Mouse (Mus musculus) heart, adult 2 months (tissue): ENCODE measurements around the gene Rora. TPM values are rescaled to one million over a fixed set of nuclear protein-coding genes. Genes with fewer than 3 reads are reported as not detected.
A peak's percentile ranks its signal among the peaks of the same experiment; 100 is the strongest.

ENCODE experiments used
- DNase-seq, 2 experiments: peaks; one replicate each; pipeline ENCODE4 v3.0.0; 2021
- H3K27ac ChIP-seq: fragments of 200-600 bp; 2 replicates; pipeline ENCODE4 v1.8.1; 2022
- H3K27me3 ChIP-seq: fragments of 200-500 bp; 2 replicates; pipeline ENCODE4 v1.6.1; 2012; ENCODE audit warnings: mild to moderate bottlenecking, low read length, inconsistent platforms, mixed read lengths; ENCODE audit not compliant: control insufficient read depth, insufficient read depth
- H3K36me3 ChIP-seq: fragments of 200-500 bp; 2 replicates; pipeline ENCODE4 v1.6.1; 2012; ENCODE audit warnings: low read length, inconsistent platforms; ENCODE audit not compliant: control insufficient read depth, insufficient read depth
- H3K4me1 ChIP-seq: fragments of 200-500 bp; 2 replicates; pipeline ENCODE4 v1.6.1; 2011; ENCODE audit warnings: low read length; ENCODE audit not compliant: control insufficient read depth, insufficient read depth
- H3K4me3 ChIP-seq: fragments of 200-600 bp; 2 replicates; pipeline ENCODE4 v1.8.1; 2022
- H3K79me2 ChIP-seq: fragments of 200-500 bp; replicated peaks from 2 replicates; pipeline ENCODE4 v1.6.1; 2012; ENCODE audit warnings: mild to moderate bottlenecking, inconsistent platforms, low read length, moderate library complexity, mixed read lengths; ENCODE audit not compliant: control insufficient read depth, insufficient read depth
- H3K9ac ChIP-seq: fragments of 200-500 bp; 2 replicates; pipeline ENCODE4 v1.6.1; 2012; ENCODE audit warnings: low read depth, mild to moderate bottlenecking, control low read depth, inconsistent platforms, low read length, mixed read lengths
- CTCF ChIP-seq: fragments of 200-600 bp; IDR thresholded peaks from 2 replicates; pipeline ENCODE4 v1.8.1; 2022; ENCODE audit warnings: antibody characterized with exemption, mild to moderate bottlenecking, moderate library complexity
- EP300 ChIP-seq: fragments of 200-500 bp; IDR thresholded peaks from 2 replicates; pipeline ENCODE4 v1.6.1; 2011; ENCODE audit warnings: low read depth, low read length, control low read depth; ENCODE audit not compliant: insufficient read depth
- POLR2A ChIP-seq: fragments of 200-500 bp; IDR thresholded peaks from 2 replicates; pipeline ENCODE4 v1.6.1; 2011; ENCODE audit warnings: mild to moderate bottlenecking, low read depth, low read length, control low read depth; ENCODE audit not compliant: insufficient read depth
- WGBS: fragments of 180-500 bp; shearing (Covaris S2); methylation state at CpG from one replicate; pipeline ENCODE4 v1.1.7; 2018; 5-methylcytosine and 5-hydroxymethylcytosine counted together
- intact Hi-C: fragments of 180-260 bp; cut with DNase I; formaldehyde crosslinking; loops from one replicate; pipeline ENCODE4 v1.15.1; 2025
- polyA plus RNA-seq: library from polyadenylated mRNA; depleted of rRNA; stranded (reverse); fragments of >200 nt; gene quantifications from 2 replicates; pipeline ENCODE4 v1.2.3, GENCODE M21; 2012
- total RNA-seq, 2 experiments: library from RNA; stranded (reverse); gene quantifications; 2 replicates each; pipeline ENCODE4 v1.2.3; 2021

Gene Rora
- total and polyA plus RNA-seq, 3 experiments: 6.7 to 28.9 (median 21.6) TPM

- no peak overlapping the region for H3K27ac ChIP-seq
- no peak overlapping the region for H3K9ac ChIP-seq
- H3K79me2 ChIP-seq: no peaks in the 10 kb centered on the region
- TF ChIP-seq POLR2A: no peak
- no peak for TF ChIP-seq EP300
- no peak for TF ChIP-seq CTCF
- intact Hi-C loops: no loop called here
- H3K4me1 ChIP-seq: no peaks in the 10 kb centered on the region
- H3K4me3 ChIP-seq: no peak overlapping the region
- no peak for DNase-seq
- H3K27me3 ChIP-seq: no peaks in the 10 kb centered on the region
- 84% methylated on average over 4 of the region's 4 CpGs for WGBS
- no peaks in the 10 kb centered on the region for H3K36me3 ChIP-seq
Measured at GRCm38 (mm10) chr9:69387296-69387695, 733.7 kb downstream of the Rora start.

GRCm38 (mm10) chr9:69390631-69391030 is 737.0 kb downstream of the Rora start:
- Histone ChIP-seq H3K4me1 (no peaks in the 10 kb centered on the region), H3K9ac (no peak overlapping the region), H3K4me3 (no peak overlapping the region), H3K36me3 (no peaks in the 10 kb centered on the region), H3K79me2 (no peaks in the 10 kb centered on the region), H3K27me3 (no peaks in the 10 kb centered on the region), H3K27ac (no peak overlapping the region)
- 62% methylated on average over 4 of the region's 4 CpGs for WGBS
- intact Hi-C loops: no loop called here
- no peak for TF ChIP-seq CTCF
- no peak for DNase-seq

GRCm38 (mm10) chr9:69394234-69394633 is 740.6 kb downstream of the Rora start:
- H3K9ac ChIP-seq: no peak overlapping the region
- 80% methylated on average over 5 of the region's 5 CpGs for WGBS
- no peaks in the 10 kb centered on the region; the same call in 1 of the 2 replicates for H3K4me1 ChIP-seq
- no peak for DNase-seq
- H3K79me2 ChIP-seq: no peaks in the 10 kb centered on the region
- H3K36me3 ChIP-seq: no peaks in the 10 kb centered on the region
- intact Hi-C loops: no loop called here
- H3K27me3 ChIP-seq: no peaks in the 10 kb centered on the region
- no peak overlapping the region for H3K27ac ChIP-seq
- TF ChIP-seq CTCF (no peak), EP300 (no peak), POLR2A (no peak)
- no peak overlapping the region for H3K4me3 ChIP-seq

- Histone ChIP-seq H3K79me2 (no peaks in the 10 kb centered on the region), H3K36me3 (no peaks in the 10 kb centered on the region), H3K4me1 (no peaks in the 10 kb centered on the region; the same call in 1 of the 2 replicates), H3K27me3 (no peaks in the 10 kb centered on the region), H3K27ac (peak overlapping the region; percentile 94), H3K4me3 (peak overlapping the region; percentile 78), H3K9ac (peak overlapping the region; percentile 94)
- no peak for TF ChIP-seq POLR2A
- TF ChIP-seq CTCF: no peak
- TF ChIP-seq EP300: no peak
- no peak for DNase-seq
- intact Hi-C loops: no loop called here
- 43% methylated on average over 2 of the region's 2 CpGs for WGBS
Measured at GRCm38 (mm10) chr9:69397432-69397759, 743.8 kb downstream of the Rora start.

GRCm38 (mm10) chr9:69397760-69398452 is 744.3 kb downstream of the Rora start, which contains the start of gene Ice2:
TSS of gene Ice2 (plus strand) at chr9:69397906.
- under 1% methylated on average over 53 of the region's 53 CpGs for WGBS

GRCm38 (mm10) chr9:69398453-69398850 is 744.9 kb downstream of the Rora start:
- H3K36me3 ChIP-seq: no peaks in the 10 kb centered on the region
- H3K4me3 ChIP-seq: peak overlapping the region; percentile 78
- no peaks in the 10 kb centered on the region for H3K27me3 ChIP-seq
- peak overlapping the region; percentile 94 for H3K9ac ChIP-seq
- H3K4me1 ChIP-seq: no peaks in the 10 kb centered on the region; the same call in 1 of the 2 replicates
- H3K79me2 ChIP-seq: no peaks in the 10 kb centered on the region
- intact Hi-C loops: no loop called here
- 15% methylated on average over 10 of the region's 10 CpGs for WGBS
- DNase-seq: no peak
- no peak for TF ChIP-seq EP300
- TF ChIP-seq POLR2A: no peak
- no peak for TF ChIP-seq CTCF
- H3K27ac ChIP-seq: peak overlapping the region; percentile 94

More at GRCm38 (mm10) chr9:69397760-69398452, 744.3 kb downstream of the Rora start, which contains the start of gene Ice2:
- Histone ChIP-seq H3K79me2 (no peaks in the 10 kb centered on the region), H3K4me1 (no peaks in the 10 kb centered on the region; the same call in 1 of the 2 replicates), H3K4me3 (peak within 1 kb of the TSS; percentile 78), H3K27me3 (no peaks in the 10 kb centered on the region), H3K36me3 (no peaks in the 10 kb centered on the region), H3K9ac (peak within 1 kb of the TSS; percentile 94), H3K27ac (peak within 1 kb of the TSS; percentile 94)
- intact Hi-C loops: no loop called here
- peak; percentile 84 to 85 for DNase-seq
- TF ChIP-seq CTCF (no peak), POLR2A (peak; percentile 41; the same call in 1 of the 2 replicates)
